Mouse (Mus musculus) heart, adult 2 months (tissue): ENCODE measurements around the gene Map3k21.

Source experiments
- CTCF ChIP-seq: fragments of 200-600 bp; IDR thresholded peaks from 2 replicates; pipeline ENCODE4 v1.8.1; 2022; ENCODE audit warnings: antibody characterized with exemption, mild to moderate bottlenecking, moderate library complexity
- POLR2A ChIP-seq: fragments of 200-500 bp; IDR thresholded peaks from 2 replicates; pipeline ENCODE4 v1.6.1; 2011; ENCODE audit warnings: mild to moderate bottlenecking, low read depth, low read length, control low read depth; ENCODE audit not compliant: insufficient read depth

GRCm38 (mm10) chr8:125872501-125873249 is 37.6 kb upstream of the Map3k21 start:
- TF ChIP-seq CTCF (no peak), POLR2A (no peak)
